Mouse (Mus musculus): ENCODE measurements around the gene Gm11985.

Gene Gm11985

DNA sequence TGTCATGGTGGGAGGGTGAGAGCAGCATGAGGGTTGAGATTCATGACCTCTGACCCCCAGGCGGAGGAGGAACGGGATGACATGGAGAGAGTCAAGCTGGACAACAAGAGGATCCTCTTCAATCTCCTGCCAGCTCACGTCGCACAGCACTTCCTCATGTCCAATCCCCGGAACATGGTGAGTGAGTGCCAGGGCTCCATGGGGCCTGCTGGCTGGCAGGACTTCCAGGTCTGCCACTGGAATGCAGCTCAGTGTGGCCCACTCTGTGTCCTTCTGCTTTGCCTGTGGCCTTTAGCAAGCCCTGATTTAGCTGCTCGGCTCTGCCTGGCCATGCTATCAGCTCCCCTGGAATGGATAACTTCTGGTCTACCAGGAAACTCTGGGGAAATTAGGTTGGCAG, 28.2 kb downstream of the Gm11985 start:
- in situ Hi-C loops (cut with MboI, MseI) = no loop called here

DNA sequence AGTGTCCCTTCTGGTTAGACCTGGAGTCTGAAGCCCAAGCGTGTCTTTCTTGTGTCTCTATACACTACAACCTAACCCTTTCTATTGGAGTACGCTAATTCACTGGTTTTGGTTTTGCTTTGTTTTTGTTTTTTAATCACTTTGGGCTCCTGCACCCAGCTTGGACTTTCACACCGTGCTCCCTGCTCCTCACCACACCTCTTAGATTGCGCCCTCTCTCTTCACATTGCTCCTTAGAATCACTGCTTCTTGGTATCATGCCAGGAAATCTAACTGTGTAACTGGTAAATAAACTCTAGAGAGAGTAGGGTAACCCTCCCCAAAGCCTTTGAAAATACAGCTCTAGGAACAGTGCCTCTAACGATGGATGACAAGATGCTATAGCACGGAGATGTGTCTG, 30.2 kb downstream of the Gm11985 start:
- in situ Hi-C loops (cut with MboI, MseI) = no loop called here

DNA sequence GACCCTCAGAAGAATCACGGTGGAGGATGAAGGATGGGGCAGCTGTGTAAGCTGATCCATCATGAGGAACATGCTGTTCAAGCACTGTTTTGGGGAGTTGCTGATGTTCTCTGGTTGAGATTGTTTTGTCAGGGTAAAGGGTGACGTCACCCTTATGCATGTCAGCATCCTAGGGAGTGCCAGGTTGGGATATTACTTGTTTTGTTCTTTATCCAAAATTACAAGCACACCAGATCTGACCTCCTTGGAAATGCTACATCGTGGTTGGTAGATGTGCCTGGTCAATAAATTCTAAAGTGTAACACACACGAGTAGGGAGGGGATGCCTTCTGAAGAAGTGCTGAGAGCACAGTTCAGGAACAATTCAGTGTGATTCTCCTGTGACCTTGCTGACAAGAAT, 31.9 kb downstream of the Gm11985 start:
- in situ Hi-C loops (cut with MboI, MseI) = no loop called here

DNA sequence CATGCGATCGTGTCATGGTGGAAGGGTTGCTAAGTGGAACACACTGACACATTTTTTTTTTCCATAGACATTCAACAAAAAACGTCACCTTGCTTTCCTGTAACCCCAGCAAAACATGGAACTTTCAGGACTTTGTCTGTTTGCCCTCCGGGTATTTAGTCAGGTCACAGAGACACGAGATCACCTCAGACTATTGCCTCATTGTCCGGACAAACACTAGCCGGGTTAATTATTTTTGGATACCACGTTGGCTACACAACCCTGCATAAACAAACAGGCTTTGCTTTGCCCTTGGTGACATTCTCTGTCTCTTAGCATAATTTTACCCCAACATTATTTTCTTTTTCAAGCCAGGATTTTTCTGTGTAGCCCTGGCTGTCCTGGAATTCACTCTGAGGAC, 35.3 kb downstream of the Gm11985 start:
- in situ Hi-C loops (cut with MboI, MseI) = no loop called here

DNA sequence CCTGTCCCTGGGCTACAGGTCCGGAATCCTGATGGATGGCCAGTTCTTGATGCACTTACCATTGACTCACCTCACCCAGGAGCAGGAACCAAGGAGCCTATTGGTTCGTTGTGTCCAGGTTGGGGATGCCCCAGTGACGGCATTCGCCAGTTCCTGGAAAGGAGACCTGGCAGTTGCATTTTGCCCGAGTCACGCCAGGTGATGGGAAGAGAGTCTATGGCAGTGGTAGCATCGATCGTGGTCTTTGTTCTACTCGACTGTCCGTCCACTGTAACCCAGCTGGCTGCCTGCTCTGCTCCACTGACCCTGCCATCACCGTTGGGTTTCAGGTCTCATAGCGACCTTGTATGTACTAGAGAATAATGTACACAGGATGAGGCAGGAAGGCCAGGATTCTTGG, 36.0 kb downstream of the Gm11985 start:
- in situ Hi-C loops (cut with MboI, MseI) = no loop called here

DNA sequence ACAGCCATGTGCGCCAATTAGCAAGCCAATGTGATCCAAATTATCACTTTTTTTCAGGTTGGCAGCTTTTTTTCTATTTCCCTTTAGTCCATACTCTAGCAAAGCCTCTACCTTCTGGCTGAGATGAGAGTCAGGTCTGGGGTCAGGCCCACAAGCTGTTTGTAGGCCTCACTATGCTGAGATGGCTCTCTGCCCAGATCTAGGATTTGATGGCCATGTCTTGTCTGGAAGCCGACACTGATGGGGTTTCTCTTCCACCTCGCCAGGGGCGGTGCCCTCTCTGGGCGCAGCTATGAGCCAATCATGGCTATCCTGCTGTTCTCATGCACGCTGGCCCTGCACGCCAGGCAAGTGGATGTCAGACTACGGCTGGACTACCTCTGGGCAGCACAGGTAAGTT, 37.9 kb downstream of the Gm11985 start:
- in situ Hi-C loops (cut with MboI, MseI) = no loop called here

DNA sequence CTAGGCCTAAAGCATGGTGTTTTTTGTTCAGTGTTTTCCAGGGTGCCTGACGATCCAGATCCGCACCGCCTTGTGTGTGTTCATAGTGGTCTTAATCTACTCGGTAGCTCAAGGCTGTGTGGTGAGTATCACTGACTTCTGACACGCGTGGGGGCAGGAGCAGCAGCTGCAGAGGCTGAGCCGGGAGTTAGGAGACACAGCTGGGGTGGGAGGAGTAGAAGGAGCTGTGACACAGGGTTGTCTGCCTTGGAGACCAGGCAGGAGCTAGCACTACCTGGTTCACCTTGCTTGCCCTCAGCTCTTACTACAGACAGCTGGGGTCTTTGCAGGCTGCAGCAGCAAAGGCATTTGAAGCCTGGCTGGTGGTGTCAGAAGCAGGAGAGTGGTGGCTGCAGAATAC, 38.9 kb downstream of the Gm11985 start:
- in situ Hi-C loops (cut with MboI, MseI) = loop anchor here in 1 of 2 experiments (10.0 kb wide), 1 partner anchor 505 kb away; no protein-coding TSS in a partner anchor

DNA sequence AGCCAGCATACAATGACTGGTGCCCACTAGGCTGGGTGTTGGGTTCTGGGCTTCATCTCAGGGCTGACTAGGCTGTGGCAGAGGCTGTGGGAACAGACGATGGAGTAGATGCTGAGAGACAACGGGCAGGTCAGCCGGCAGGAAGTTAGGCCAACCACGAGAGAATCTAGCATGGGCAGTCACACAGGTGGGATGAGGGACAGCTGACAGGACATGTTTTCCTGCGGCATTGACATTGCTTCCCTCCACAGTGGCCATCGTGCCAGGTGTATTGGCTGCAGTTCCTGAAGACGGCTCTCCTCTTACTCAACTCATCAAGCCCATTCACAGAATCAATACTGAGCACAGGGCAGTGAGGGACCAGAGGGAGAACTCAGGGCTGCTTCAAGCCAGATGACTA, 40.4 kb downstream of the Gm11985 start:
- in situ Hi-C loops (cut with MboI, MseI) = loop anchor here in 1 of 2 experiments (10.0 kb wide), 1 partner anchor 503 kb away; no protein-coding TSS in a partner anchor

DNA sequence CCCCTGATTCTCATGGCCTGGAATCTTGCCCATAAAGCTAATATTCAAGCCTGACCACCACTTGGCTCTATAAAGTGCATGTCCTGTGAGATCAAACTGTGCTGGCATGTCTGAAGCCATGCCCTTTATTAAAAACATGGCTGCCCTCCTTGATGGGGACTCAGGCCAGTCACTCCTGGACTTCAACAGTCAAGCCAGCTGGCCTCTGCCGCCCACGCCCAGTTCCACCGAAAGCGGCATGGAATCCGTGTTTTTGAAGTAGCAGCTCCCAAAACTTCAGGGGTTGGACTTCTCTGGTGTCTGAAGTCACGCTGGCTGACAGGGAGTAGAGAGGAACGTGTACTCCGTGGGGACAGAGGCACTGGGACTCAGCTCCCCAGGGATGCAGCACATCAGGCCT, 40.8 kb downstream of the Gm11985 start:
- in situ Hi-C loops (cut with MboI, MseI) = loop anchor here in 1 of 2 experiments (10.0 kb wide), 1 partner anchor 503 kb away; no protein-coding TSS in a partner anchor

DNA sequence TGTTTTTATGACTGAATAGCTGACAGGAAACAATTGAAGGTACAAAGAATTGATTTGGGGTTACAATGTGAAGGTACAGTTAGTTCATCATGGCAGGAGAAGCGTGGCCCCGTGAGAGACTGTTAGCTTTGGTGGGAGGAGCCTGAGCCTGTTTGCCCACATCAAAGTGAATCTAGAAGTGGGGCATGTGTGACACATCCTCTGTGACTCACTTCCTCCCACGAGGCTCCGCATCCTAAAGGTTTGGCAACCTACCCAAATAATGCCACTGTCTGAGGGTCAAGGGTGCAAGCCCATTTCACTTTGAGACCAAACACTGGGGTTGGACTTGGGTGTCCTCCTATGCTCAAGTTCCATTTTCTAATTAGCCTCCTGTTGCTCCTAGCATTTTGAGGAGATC, 43.1 kb downstream of the Gm11985 start:
- in situ Hi-C loops (cut with MboI, MseI) = loop anchor here in 1 of 2 experiments (10.0 kb wide), 1 partner anchor 500 kb away; no protein-coding TSS in a partner anchor

DNA sequence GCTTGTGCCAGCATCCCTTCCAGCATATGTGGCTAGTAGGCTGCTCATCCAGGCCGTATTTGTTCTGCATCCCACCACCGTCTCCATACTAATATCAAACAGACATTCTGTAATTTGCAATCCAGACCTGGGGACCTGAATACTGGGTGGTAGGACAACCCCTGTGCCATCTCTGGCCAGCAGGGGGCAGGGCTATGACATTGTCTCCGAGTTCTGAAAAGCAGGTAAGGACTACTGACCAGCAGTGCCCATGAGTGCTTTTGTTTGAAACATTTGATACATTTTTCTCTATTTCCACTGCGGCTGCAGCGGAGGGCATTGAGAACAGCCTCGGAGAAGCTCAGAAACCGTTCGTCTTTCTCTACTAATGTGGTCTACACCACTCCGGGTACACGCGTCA, 44.0 kb downstream of the Gm11985 start:
- in situ Hi-C loops (cut with MboI, MseI) = loop anchor here in 1 of 2 experiments (10.0 kb wide), 1 partner anchor 500 kb away; no protein-coding TSS in a partner anchor

DNA sequence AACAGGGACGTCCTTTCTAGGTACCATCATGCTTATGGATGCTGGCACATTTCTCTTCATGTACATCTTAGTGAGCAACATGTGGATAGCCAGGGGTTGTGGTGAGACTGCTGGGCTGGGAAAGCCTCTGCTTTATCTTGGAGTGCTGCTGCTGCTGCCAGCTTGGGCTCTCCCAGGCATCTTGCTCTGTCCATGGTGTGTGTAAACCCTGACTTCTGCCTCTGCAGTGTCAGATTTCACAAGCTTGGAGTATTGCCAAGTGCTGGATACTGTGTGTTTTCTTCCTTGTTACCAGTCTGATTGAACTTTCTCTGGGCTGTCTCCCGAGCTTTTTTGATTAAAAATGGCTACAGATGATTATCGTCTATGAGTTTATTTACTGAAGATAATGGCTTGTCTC, 45.6 kb downstream of the Gm11985 start:
- in situ Hi-C loops (cut with MboI, MseI) = loop anchor here in 1 of 2 experiments (10.0 kb wide), 1 partner anchor 498 kb away; no protein-coding TSS in a partner anchor

DNA sequence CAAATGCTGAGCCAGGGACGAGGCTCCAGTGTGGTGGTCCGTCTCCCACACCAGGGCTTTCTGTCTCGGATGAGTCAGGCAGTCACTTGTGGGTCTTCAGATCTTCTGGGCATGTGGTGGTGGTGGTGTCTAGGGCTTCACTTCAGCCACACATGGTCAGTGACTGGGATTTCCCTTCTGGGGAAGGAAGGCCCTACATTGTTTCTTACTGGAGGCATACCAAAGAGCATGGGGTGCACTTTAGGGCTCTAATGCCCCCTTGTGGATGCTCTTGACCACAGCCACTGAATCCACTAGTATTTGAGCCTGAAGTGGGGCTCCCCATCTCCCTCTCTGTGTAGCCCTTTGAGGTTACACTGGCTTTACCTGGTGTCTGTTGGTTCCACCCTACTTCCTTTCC, 47.9 kb downstream of the Gm11985 start:
- in situ Hi-C loops (cut with MboI, MseI) = loop anchor here in 1 of 2 experiments (10.0 kb wide), 1 partner anchor 496 kb away; no protein-coding TSS in a partner anchor

DNA sequence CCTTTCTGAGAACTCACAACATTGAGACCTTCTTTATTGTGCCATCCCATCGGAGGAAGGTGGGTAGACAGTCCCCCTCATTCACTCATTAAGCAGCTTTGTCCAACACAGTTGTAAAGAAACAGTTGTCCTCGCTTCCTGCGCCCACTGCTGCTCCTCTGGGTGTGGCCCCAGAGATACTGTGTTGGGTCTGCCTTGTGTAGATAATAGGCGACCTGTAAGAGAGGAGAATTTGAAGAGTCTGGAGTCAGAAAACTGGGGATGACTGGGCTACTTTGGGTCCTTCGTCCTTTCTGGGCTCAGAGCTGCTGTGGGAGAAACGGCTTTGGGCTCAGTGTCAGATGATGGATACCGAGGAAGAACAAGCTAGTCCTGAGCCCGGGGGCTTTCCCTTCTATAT, 50.0 kb downstream of the Gm11985 start:
- in situ Hi-C loops (cut with MboI, MseI) = loop anchor here (5.0 to 10.0 kb wide), 2 partner anchors 474 to 486 kb away; no protein-coding TSS in a partner anchor

DNA sequence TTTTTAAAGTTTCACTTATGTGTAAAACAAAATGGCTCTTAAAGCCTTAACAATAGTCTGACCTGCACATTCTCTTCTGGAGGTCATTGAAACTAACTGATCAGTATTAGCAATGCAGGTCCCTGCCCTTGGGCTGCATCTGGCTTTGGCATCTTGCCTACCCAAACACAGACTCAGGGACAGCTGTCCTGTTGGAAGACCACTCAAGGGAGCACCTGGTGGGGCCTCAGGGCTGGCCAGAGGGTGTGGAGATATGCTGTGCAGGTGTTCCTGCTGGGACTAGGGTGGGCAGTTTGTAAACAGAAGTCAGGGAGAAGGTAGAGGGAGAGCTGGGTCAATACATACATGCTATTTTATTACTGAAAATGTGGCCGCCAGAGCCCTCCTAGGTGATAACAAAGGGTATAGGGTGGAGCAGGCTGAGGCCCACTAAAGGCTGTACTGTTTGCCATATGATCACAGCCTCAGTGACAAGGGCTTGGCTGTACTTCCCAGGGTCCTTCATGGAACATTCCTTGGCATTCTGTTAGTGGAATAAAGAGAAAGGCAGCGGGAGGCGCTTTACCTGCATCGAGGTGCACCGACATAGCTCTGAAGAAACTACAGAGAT, 52.0 kb downstream of the Gm11985 start:
- in situ Hi-C loops (cut with MboI, MseI) = loop anchor here (5.0 to 10.0 kb wide), 2 partner anchors 472 to 484 kb away; no protein-coding TSS in a partner anchor

DNA sequence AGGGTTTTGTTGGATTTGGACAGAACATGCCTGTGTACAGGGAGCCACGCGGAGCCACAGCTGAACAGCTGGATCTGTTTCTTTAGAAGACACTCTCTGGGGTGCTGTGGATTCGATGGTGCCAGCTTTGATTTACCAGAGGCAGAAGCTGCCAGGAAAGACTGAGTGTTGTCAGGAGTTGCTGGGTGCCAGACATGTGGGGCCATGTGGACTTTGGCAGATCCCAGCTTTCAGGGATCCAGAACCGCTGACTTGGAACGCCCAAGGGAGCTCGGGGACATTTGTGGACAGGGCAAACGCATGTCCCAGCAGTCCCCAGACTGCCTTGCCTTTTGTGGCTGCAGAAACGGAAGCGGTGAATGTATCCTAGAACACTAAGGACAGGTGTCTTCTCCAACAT, 52.6 kb downstream of the Gm11985 start:
- in situ Hi-C loops (cut with MboI, MseI) = loop anchor here (5.0 to 10.0 kb wide), 2 partner anchors 471 to 483 kb away; no protein-coding TSS in a partner anchor

DNA sequence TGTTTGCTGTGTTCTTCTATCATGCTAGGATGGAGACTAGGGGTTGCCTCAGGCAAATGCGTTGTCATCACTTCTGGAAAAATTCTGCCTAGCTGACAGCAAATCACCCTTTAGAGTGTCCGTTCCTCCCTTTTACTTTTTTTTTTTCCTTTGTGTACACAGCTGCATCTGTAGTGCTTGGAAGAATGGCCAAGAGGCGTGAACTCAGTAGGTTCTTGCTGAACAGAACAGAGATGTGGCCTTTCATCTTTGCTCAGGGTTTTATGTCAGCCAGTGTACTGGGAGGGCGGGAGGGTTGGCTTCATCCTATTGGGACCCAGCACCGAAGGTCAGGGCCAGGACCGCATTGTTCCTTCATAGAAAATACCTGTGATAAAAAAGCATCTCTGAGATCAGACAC, 53.1 kb downstream of the Gm11985 start:
- in situ Hi-C loops (cut with MboI, MseI) = loop anchor here (5.0 to 10.0 kb wide), 2 partner anchors 470 to 483 kb away; no protein-coding TSS in a partner anchor

DNA sequence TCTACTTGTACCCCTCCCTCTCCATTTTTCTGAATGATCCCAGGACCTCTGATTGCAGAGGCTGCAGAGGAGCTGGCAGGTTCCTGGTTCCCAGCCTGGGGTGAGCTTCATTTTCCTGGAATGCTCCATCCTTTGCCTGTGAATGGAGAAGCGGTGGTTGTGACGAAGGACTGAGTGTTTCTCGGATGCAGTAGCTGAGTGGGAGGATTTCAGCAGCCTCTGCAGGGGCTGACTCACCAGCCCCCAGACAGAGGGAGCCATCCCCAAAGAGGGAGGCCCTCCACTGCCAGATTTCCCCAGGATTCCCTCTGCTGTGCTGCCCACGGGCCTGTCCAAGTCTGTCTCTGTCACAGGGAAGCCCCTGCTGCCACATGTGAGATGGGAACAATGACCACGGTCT, 54.0 kb downstream of the Gm11985 start:
- in situ Hi-C loops (cut with MboI, MseI) = loop anchor here in 1 of 2 experiments (10.0 kb wide), 1 partner anchor 470 kb away; no protein-coding TSS in a partner anchor

DNA sequence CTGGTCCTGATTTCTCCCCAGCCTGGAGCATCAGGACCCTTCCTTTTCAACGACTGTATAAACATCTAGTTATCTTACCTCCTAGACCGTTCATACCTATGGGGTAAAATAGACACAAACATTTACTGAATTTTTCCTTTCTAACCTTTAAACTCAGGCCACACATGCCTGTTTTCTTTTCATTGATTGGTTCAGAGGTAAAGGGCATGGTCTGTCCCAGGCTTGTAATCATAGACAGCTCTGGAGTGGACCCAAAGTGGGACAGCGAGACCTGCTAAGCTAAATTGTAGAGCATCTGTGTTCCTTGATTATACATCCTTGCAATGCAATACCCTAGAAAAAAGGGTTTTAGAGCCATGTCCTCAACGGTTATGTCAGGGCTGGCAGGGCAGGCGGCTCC, 54.6 kb downstream of the Gm11985 start:
- in situ Hi-C loops (cut with MboI, MseI) = loop anchor here in 1 of 2 experiments (10.0 kb wide), 1 partner anchor 469 kb away; no protein-coding TSS in a partner anchor

Data from T-helper 17 cell (primary cell).